Mouse (Mus musculus) liver, adult (tissue): Measurements from ENCODE around the gene Acat3.

Experiments used
- GATA4 ChIP-seq: IDR thresholded peaks from 2 replicates; pipeline ENCODE4 v1.6.1; 2014; ENCODE audit warnings: mild to moderate bottlenecking, low read length; ENCODE audit not compliant: insufficient replicate concordance

Acat3 gene

DNA sequence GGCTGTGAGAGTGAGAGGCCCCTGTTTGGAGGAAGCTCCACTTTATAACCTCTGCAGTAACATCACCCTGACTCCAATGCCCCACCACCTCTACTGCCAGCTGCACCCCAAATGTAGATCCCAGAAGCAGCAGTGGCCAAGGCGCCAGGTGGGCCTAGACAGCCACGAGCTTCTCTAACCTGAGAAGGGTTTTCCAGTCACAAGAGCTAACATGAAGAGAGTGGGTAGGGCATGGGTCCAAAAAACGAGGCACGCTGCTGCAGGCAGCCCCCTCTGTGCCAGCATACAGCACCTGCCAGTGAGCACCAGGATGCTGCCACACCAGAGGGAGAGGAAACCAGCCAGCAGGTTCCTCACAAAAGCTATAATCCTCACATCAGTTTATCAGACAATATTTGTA, 49.3 kb downstream of the Acat3 start:
- no peak for TF ChIP-seq GATA4

- no peak for TF ChIP-seq GATA4
These were observed 53.2 kb downstream of the Acat3 start for GRCm38 (mm10) chr17:12887021-12887775.

- TF ChIP-seq GATA4 = no peak
These were observed 53.8 kb downstream of the Acat3 start for GRCm38 (mm10) chr17:12886620-12887019.

GRCm38 (mm10) chr17:12881216-12881615, 59.2 kb downstream of the Acat3 start:
- TF ChIP-seq GATA4 = no peak

GRCm38 (mm10) chr17:12880178-12880577, 60.2 kb downstream of the Acat3 start:
- TF ChIP-seq GATA4 = no peak

GRCm38 (mm10) chr17:12875734-12876133, 64.7 kb downstream of the Acat3 start, which contains the start of gene Mrgprh:
Gene Mrgprh (plus strand): TSS chr17:12876034.
- no peak for TF ChIP-seq GATA4
